Mouse (Mus musculus) thymus, postnatal 10 days (tissue): ENCODE data around the gene Pou3f4.
"Not testable (repeated sequence)": the region's sequence is repeated elsewhere in the genome, so short reads cannot be mapped to it uniquely, and the experiment has no call there.

ENCODE experiments used
- DNase-seq, 2 experiments: peaks; one replicate each; pipeline ENCODE4 v3.0.0; 2021; ENCODE audit warnings: low spot score in 2 of 2

The Pou3f4 gene

GRCm38 (mm10) chrX:110814151-110814571 is at the start of gene Pou3f4:
Gene Pou3f4, plus strand, starts transcription at chrX:110814280.
- no peak for DNase-seq

DNA sequence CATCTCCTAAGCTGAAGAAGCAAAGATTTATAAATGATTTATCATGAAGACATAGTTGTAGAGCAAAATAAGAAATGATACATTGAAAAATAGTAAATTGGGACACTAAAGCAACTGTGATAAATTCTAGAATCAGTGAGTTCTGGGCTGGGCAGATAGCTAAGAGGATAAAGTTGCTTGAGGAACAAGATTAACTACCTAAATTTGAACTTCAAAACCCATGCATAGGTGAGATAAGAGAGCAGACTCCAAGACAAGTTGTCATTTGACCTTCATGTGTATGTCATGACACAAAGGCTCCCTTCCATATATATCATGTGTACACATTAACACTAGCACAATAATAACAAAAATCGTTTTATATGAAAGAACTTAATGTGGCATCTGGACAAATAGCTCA is 48.1 kb upstream of the Pou3f4 start:
- no peak for DNase-seq

GRCm38 (mm10) chrX:110774807-110775206 is 39.3 kb upstream of the Pou3f4 start:
- DNase-seq = not testable (repeated sequence)

- no peak for DNase-seq
These were observed 11.6 kb upstream of the Pou3f4 start for GRCm38 (mm10) chrX:110802502-110802901.

DNA sequence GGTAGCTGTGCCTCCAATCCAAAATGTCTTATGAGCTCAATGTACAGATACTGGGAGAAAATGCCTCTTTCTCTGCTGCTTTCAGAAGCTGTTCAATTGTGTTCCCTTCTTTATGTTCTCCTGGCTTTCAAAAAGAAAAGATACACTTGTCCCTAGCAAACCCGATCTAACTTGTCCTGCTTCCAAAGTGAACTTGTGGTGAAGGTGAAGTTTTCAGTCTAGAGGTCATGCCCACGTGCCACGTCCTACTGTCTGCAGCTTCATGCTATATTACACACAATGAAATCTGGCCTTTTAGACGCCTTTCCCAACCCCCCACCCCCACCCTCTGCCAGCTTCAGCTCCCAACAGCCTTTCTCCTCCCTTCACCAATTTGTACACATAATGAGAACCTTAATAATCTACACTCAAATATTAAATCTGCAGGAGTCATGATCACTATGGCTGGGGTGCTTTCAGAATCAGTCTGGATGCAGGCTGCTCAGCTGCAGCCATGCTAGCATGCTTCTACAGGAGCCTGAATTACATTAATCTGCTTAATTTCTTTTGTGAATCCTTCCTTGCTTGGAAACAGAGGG is 4.0 kb upstream of the Pou3f4 start:
- DNase-seq = no peak

DNA sequence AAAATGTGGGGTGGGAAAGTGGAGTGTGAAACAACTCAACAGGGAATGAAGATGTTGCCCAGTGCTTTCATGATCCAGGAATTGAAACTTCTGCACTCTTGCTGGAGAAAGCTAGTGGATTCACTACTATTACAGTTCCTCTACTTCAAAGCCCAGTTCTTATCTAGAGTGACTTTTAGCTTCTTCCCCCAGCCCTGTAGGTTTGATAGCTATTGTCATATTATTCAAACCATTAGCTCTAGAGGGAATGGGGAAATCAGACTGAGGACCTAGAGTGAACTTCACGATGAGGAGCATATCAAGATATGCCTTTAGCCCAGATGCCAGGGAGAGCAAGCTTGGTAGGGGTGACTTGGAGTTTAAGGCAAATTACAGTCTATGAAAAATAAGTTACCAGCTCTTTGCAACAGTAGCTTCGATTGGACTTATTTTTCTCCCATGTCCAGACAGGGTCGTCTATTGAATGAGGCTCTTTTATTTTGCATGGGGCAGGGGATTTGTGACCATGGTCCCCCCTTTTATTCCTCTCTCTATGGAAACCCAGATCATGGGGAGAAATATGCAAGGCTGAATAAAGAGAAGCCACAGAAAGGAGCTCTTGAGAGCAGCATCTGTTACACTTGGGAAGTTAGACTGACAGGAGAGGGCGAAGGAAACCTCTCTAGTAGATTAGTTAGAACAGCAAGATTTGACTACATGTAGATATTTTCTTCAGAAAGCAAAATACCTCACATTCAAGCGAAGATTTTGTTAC is 3.1 kb upstream of the Pou3f4 start:
- no peak for DNase-seq

GRCm38 (mm10) chrX:110812071-110812470 is 2.0 kb upstream of the Pou3f4 start:
- no peak for DNase-seq

- DNase-seq = no peak
These were observed 679 bp upstream of the Pou3f4 start for GRCm38 (mm10) chrX:110813401-110813800.

- no peak for DNase-seq
These were observed 790 bp downstream of the Pou3f4 start for GRCm38 (mm10) chrX:110814592-110815548.

DNA sequence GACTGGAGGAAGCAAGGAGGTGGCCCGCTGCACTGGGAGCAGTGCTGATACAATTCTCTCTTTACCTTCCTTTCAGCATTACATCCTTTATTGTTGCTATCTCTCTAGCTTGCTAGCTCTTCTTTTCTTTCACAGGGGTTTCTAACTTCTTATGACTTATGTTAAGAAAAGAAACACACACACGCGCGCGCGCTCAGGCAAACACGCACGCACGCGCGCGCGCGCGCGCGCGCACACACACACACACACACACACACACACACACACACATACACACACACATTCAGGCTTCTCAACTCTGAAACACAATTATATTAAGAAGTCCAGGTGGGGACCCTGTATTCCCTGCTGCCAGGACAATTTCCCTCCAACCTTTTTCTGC is 1.5 kb downstream of the Pou3f4 start:
- DNase-seq = no peak

DNA sequence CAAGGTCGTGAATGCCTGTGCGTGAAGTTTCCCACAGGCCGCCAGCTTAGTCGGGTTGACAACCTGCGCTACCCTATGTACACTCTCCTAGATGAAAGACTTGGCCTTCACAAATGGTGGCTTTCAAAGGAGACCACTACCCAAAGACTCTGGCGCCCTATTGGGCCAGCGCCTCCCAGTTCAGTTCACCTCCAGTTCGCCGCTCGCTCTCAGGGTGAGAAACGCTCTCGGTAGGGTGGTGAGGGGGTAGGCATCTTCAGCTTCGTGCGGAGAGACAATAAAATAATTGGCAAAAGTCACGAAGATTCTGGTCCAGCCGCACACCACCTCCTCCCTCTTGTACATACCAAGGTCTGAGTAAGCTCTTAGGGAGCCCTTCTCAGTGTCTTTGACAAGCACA is 2.5 kb downstream of the Pou3f4 start:
- no peak for DNase-seq

GRCm38 (mm10) chrX:110817211-110817610 is 3.1 kb downstream of the Pou3f4 start:
- no peak for DNase-seq

GRCm38 (mm10) chrX:110837450-110837849 is 23.4 kb downstream of the Pou3f4 start:
- no peak for DNase-seq

DNA sequence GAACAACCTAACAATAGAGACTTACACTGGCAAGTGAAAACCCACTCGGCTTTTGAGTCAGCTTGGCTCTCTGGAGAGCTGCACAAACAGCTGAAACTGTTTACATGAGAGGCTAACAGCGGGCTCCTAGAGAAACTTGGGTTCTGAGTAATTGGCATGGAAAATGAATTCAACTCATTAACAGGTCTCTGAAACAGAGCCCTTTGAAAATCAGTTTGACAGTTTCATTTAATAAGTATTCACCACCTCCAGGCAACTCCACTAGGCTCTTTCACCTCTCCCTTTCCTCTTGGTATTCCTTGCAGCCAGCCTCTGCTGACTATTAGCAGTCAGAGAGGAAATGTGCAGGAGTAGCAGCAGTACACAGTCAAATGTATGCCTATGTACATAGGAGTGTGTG is 37.2 kb downstream of the Pou3f4 start:
- no peak for DNase-seq
